Mouse (Mus musculus): ENCODE measurements around the gene Fbxw8.
A peak's percentile ranks its signal among the peaks of the same experiment; 100 is the strongest.

The Fbxw8 gene

DNA sequence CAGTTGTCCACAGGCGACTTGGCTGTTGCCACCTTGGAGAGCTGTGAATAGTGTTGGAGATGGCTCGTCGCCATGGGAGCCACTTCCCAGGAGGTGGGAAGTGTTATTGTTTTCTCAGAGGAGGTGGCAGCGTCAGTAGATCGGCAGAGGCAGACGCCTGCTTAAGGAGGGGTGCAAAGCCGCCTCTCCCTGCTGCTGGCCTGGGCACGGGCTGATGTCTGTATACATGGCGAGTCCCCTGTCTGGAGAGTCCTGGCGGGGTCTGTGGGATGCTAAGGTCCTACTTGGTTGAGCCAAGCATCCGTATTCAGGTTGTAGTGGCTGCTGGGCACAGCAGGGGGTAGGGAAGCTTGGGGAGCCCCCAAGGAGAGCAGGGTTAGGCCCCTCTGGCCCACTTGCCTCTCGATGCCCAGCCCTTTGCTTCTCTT, 116.0 kb downstream of the Fbxw8 start:
- no peak for DNase-seq

DNA sequence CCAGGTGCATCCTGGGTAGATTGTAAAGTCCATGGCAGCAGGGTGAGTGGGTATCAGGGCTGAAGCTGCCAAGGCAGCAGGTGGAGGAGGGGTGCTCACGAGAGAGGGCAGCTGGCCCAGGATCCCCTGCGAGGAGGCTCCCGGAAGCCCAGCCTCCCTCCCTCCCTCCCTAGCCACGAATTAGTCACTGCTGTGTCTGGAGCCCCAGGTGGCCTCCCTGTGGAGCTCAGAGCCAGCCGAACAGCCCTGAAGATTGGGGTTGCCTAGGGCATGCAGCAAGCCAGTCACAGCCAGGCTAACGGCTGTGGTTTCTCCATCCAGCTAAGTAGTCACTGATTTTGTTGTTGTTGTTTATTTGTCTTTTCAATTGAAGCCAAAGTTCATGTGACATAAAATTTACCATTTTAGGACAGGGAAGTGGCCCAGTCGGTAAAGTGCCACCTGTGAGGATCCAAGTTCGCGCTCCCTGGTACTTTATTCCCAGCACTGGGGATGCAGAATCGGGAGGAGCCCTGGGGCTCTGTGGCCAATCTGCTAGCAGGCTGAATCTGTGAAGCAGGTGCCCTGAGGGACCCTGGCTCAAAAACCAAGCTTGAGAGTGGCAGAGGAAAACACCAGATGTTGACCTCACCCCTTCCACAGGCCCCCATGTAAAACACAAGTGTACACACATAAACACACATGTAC, 117.3 kb downstream of the Fbxw8 start:
- DNase-seq, result no peak

DNA sequence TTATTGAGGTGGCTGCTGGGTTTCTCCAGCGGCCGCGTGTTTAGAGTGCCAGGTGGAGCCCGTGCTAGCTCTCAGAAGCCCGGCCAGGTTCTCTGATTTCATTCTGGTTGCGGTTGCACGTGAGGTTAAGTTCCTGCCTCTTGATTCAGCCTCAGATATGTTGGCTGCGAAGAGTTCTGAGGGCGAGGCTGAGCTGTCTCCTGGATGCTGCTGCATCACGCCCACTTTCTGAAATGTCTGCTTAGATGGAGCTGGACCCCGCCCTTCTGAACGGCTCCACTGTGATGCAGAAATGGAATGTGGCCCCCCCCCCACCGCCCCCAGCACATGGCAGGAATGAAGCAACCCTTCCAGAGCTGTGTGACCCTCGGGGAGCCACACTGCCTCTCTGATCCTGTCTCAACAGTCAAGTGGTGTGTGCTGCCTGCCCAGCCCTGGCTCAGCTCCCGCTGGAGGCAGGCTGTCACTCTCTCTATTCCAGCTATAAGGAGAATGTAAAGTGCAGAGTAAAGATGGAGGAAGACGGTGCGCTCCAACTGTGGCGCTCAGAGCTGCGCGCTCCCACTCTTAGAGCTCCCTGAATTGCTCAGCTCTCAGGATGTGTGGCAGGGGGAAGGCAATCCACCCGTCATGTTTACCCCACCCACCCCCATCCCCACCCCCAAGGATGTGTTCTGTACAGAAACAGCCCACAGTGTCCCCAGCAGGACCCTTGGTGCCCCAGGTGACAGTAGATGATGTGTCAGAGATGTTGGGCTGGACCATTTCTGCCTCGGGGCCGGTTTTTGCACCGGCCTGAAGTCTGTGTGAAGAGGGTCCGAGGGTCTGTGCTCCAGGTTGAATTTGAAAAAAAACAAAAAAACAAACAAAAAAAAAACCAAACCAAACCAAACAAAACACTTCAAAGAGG, 118.1 kb downstream of the Fbxw8 start:
- DNase-seq, result no peak

- DNase-seq, result no peak
Observed at GRCm38 (mm10) chr5:118035786-118036185, 119.5 kb downstream of the Fbxw8 start.

DNA sequence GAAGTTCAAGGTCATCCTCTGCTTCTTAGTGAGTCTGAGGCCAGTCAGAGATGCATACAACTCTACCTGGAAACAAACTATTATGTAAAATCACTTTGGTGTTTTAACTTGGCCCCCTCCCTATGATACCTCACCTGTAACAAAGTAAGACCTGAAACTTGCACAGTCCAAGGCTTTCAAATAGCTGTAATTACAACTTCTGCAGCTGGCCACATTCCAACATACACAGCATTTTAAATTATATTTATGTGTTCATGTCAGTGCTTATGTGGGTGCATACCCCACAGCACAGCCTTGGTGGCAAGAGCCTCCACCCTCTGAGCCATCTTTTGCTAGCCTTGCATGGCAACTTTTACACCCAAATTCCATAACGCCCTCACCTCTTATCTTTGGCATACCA, 120.6 kb downstream of the Fbxw8 start:
- DNase-seq, result no peak

DNA sequence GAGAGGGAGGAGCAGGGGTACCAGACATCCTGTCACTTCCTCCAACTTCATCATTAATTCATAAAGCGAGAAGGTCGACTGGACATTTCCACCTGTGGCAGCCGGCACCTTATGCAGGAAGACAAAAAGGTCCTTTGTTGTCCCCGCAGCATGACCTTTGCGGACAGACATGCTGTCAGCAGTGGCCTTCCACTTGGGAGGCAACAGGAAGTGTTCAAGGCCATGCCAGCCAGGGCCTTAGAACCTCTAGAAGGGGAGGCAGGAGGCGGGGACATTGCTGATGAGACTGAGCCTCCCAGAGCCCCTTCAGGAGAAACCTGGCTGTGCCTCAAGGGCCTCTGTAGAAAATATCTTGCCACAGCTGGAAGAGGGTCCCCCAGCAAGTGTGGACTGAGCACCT, 121.5 kb downstream of the Fbxw8 start:
- no peak for DNase-seq

DNA sequence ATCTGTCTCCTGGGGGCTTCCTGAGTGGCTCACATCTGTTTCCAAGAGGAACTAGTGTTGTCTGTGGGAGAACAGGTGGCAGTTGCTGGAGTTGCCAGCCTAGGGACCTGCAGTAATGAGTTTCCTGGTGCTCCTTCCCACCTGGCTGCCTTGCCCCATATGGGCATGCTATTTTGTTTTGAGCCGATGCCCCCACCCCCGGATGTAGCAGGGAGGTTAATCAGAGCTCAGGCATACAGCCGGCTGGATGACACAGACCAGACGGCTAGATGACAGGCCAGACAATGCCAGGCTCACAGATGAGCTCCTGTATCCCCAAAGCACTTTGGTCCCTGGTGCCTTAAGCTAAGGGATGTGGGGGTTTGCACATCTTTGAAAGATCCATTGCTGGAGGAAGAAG, 121.9 kb downstream of the Fbxw8 start:
- DNase-seq, result no peak

- DNase-seq, result no peak
Observed at GRCm38 (mm10) chr5:118031508-118031907, 123.8 kb downstream of the Fbxw8 start.

DNA sequence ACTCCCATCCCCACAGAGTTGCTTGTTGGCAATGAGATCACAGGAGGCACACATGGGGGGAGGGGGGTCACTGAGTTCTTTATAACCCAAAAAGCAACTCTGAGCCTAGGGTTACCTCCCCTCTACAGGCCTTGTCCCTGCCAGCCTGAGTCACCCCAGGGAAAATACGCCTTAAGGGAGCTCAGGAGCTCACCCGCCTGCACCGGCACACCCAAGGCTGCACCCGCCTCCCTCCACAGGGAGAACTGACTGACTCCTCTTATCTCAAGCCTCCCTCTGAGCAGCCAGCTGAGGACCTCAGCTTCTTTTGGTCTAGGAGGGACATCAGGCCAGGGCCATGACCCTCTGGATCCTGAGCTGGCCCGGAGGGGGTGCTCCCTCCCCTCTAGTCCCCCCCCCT, 124.2 kb downstream of the Fbxw8 start:
- DNase-seq, result no peak

GRCm38 (mm10) chr5:118030022-118030675, 125.1 kb downstream of the Fbxw8 start:
- no peak for DNase-seq

- DNase-seq, result peak in 1 of 2 experiments; percentile 11
Observed at GRCm38 (mm10) chr5:118029420-118029819, 125.8 kb downstream of the Fbxw8 start.

- peak in 1 of 2 experiments; percentile 15 for DNase-seq
Observed at GRCm38 (mm10) chr5:118029035-118029408, 126.2 kb downstream of the Fbxw8 start.

DNA sequence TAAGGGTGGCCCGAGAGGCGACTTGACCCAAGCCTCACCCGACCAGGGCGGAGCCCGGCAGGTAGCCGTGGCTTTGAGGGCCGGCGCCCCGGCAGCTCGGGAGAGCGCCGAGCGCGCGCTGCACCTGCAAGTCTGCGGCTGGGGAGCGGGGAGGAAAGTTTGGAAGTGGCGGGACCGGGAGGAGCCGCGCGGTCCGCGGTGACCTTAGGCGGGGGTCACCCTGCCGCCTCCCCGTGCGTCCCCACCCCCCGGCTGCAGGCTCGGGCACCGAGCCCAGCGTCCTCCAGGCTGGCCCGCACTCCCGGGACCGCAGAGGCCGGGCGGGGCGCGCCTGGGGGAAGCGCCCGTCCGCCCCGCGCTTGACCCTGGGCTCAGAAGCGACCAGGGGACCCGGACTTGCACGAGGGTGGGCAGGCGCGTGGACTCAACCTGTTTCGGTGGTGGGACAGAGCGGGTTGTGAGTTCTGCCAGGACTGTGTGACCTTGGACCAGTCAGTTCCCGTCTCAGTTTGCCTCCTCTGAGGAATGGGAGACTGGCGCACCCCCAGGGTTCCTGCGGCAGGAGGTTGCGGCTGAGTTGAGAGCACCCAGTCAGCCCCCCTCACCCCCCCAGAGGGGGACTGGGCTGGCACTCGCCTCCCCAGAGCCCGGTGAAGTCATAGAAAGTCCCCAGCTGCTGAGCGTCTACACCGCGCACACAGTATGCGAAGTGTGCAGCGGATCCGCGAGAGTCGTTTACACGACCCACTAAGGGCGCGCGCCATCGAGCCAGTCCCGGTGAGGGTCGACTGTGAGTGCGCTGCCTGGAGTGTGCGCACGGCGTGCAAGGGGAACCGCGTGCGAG, 126.9 kb downstream of the Fbxw8 start:
- peak in 1 of 2 experiments; percentile 25 for DNase-seq

DNA sequence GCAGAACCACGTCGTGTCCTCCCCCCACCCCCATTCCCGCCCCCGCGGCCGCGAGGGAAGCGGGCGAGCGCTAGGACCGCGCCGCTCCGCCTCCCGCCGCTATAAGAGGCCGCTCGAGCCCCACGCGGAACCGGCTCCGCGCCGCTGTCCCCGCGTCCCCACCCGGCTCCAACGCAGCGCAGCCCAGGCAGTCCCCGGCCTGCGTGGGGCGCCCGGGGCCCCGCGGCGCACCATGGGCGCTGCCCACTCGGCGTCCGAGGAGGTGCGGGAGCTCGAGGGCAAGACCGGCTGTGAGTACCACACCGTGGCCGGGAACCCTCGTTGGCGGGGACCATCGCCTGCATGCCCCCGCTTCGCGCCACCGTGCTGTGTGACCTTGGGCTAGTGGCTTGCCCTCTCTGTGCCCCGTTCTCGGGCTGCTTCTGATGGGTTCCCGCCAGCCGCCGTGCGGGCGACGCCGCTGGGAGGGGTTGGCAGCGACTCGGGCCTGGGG, 127.5 kb downstream of the Fbxw8 start, which contains the start of gene Tesc:
TSS of gene Tesc (plus strand) at position 46 of the 493 bp plus-strand sequence.
- DNase-seq, result peak in 1 of 2 experiments; percentile 23

DNA sequence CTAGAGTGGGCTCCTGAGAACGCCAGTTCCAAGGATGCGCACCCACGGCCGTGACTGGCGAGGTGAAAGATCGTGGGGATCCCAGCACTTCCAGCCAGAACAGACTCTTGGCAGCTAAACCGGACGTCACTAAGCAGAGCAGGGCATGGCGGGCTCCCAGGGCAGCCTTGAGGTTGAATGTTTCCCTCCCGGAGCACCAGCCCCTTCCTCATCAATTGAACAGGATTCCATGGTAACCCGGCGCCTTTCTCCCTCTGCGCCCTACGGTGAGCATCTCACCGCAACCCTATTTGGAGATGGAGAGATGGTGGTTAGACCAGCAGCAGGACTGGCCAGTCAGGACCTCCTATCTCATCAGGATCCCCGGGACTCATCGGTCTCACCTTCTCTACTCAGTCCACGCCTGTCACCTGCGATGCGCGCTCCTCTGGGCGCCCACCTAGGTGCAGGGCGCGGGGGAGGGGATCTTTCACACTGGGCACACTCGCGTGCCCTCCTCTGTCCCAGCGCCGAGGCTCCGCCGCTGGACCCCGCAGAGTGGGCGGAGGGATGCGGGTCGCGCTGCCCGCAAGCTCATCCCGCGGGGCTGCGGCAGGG, 128.1 kb downstream of the Fbxw8 start:
- DNase-seq, result no peak

DNA sequence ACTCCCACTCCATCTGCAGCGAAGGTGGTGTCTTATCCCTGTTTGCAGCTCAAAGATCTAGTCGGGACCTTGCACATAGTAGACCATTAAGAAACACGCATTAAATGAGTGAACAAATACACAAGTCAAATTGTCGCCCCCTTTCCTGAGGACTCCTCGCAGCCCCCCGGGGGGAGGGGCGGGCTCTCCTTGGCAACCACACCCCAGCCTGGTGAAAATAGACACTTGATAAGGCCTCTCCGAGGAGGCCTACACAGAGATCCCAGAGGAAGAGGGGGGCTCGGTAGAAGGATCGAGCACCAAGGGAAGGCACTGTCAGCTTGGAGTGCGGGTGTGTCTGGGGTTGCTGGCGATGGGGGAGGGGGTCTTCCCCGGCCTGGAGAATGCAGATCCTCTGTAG, 128.9 kb downstream of the Fbxw8 start:
- no peak for DNase-seq

DNA sequence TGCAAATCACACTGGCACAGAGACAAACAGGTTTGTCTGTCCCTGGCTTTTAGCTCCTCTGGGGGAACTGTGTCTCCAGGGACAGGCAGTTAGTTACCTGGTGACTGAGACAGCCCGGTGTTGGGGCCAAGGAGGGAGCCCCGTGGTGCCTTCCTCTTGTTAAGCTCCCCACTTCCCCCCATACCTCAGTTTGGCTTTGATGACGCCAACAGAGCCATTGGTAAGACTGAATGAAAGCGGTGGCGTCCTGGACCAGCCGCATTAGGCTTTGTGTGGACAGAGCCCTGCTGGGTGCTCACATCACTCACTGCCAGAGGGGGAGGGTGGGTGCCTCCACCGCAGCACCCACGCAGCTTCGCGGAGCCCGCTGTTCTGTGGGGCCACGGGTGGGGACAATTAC, 129.4 kb downstream of the Fbxw8 start:
- DNase-seq, result no peak

GRCm38 (mm10) chr5:118023053-118023452, 132.2 kb downstream of the Fbxw8 start:
- DNase-seq, result no peak

DNA sequence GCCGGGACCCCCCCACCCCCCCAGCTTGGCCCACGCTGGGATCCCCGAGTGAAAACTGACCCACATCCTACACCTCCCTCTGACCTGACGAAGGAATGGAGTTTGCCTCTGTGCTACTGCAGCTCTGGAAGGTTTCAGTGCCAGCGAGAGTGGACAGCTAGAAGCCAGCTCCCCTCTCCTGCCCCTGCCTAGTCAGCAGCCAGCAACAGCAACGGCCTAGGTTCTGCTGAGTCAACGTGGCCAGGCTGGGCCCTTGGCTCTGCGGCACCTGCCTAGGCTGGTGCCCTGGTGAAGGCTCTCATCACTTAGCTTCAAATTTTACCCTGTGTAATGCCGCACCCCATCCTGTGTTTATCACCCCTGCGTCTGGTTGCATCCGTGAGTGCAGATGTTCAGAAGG, 135.4 kb downstream of the Fbxw8 start:
- DNase-seq, result no peak

- no peak for DNase-seq
Observed at GRCm38 (mm10) chr5:118017527-118017926, 137.7 kb downstream of the Fbxw8 start.

GRCm38 (mm10) chr5:118015669-118016068, 139.6 kb downstream of the Fbxw8 start:
- no peak for DNase-seq

- no peak for DNase-seq
Observed at GRCm38 (mm10) chr5:118015028-118015427, 140.2 kb downstream of the Fbxw8 start.

All from lung, adult 18-20 months (tissue).